Mouse (Mus musculus) adrenal gland, postnatal 10 days (tissue): ENCODE results near the gene Pdrg1. TPM values are rescaled to one million over a fixed set of nuclear protein-coding genes. Genes with fewer than 3 reads are reported as not detected.

ENCODE experiments used
- total RNA-seq, 2 experiments: library from RNA; stranded (reverse); gene quantifications; 2 replicates each; pipeline ENCODE4 v1.2.3; 2021

Pdrg1 gene
- total RNA-seq, 2 experiments from 2014 or later = 88.4 to 94.3 TPM

Other genes with a start within 250 kb of the Pdrg1 start
- gene Bcl2l1, start 183.7 kb downstream of the Pdrg1 start, total RNA-seq = 10 to 100 TPM; 49.3 to 56.2 TPM
- 10 to 100 TPM; 18.4 to 21.4 TPM for gene Tpx2, start 167.5 kb downstream of the Pdrg1 start, total RNA-seq
- 1 to 10 TPM; 3.1 to 6.3 TPM for gene Mylk2, start 104.1 kb downstream of the Pdrg1 start, total RNA-seq
- gene Foxs1, start 82.2 kb downstream of the Pdrg1 start, total RNA-seq = 1 to 10 TPM; 5.4 to 5.7 TPM
- 1 to 10 TPM; 3.1 to 4.3 TPM for gene Dusp15, start 63.7 kb downstream of the Pdrg1 start, total RNA-seq
- under 1 TPM; 0.27 to 0.79 TPM for gene Ttll9, start 52.9 kb downstream of the Pdrg1 start, total RNA-seq
- gene Xkr7, start 16.4 kb upstream of the Pdrg1 start, total RNA-seq = 1 to 10 TPM; 1.3 to 1.5 TPM
- gene Ccm2l, start 50.5 kb upstream of the Pdrg1 start, total RNA-seq = 10 to 100 TPM; 15.8 to 23.7 TPM
- 1 to 10 TPM; 2.4 to 3.2 TPM for gene Hck, start 93.0 kb upstream of the Pdrg1 start, total RNA-seq
- gene Tm9sf4, start 145.9 kb upstream of the Pdrg1 start, total RNA-seq = 10 to 100 TPM; 88.3 to 96.8 TPM
- gene Tspyl3, start 210.0 kb upstream of the Pdrg1 start, total RNA-seq = 1 to 10 TPM; 4.2 to 5.5 TPM
- gene Plagl2, start 226.0 kb upstream of the Pdrg1 start, total RNA-seq = 10 to 100 TPM in 1 of 2 experiments, 1 to 10 TPM in 1; 8.5 to 11.8 TPM
- gene Pofut1, start 226.1 kb upstream of the Pdrg1 start, total RNA-seq = 10 to 100 TPM; 24.2 to 38.0 TPM